Mouse (Mus musculus) heart, postnatal 0 days (tissue): ENCODE results near the gene Gm9376. TPM values are rescaled to one million over a fixed set of nuclear protein-coding genes. Genes with fewer than 3 reads are reported as not detected.

Experiments
- ATAC-seq: fragments of 200-750 bp; cut with Nextera tagmentation; 2 replicates; pipeline ENCODE4 v1.8.0; 2017; ENCODE audit warnings: low read depth, moderate number of reproducible peaks, moderate library complexity; ENCODE audit not compliant: insufficient read depth
- DNase-seq: peaks from one replicate; pipeline ENCODE4 v3.0.0-alpha.2; 2016; ENCODE audit warnings: low spot score
- H3K27ac ChIP-seq: fragments of 300-500 bp; sonication (generic); 2 replicates; pipeline ENCODE4 v1.5.1; 2014; ENCODE audit warnings: low read depth, mild to moderate bottlenecking
- H3K27me3 ChIP-seq: fragments of 300-500 bp; sonication (generic); 2 replicates; pipeline ENCODE4 v1.6.1; 2014; ENCODE audit warnings: low read length, mixed read lengths; ENCODE audit not compliant: control insufficient read depth, insufficient read depth
- H3K36me3 ChIP-seq: fragments of 300-500 bp; sonication (generic); replicated peaks from 2 replicates; pipeline ENCODE4 v1.6.1; 2014; ENCODE audit warnings: low read length, mixed read lengths; ENCODE audit not compliant: control insufficient read depth, insufficient read depth
- H3K4me1 ChIP-seq: fragments of 300-500 bp; sonication (generic); 2 replicates; pipeline ENCODE4 v1.6.1; 2014; ENCODE audit warnings: antibody characterized with exemption; ENCODE audit not compliant: control insufficient read depth, insufficient read depth
- H3K4me2 ChIP-seq: fragments of 300-500 bp; sonication (generic); 2 replicates; pipeline ENCODE4 v1.6.1; 2014; ENCODE audit warnings: low read depth, mild to moderate bottlenecking, low read length, moderate library complexity
- H3K4me3 ChIP-seq: fragments of 300-500 bp; sonication (generic); 2 replicates; pipeline ENCODE4 v1.5.1; 2014; ENCODE audit warnings: low read depth, low read length
- H3K9ac ChIP-seq: fragments of 300-500 bp; sonication (generic); replicated peaks from 2 replicates; pipeline ENCODE4 v1.6.1; 2014; ENCODE audit warnings: low read depth, low read length, mixed read lengths
- H3K9me3 ChIP-seq: fragments of 300-500 bp; sonication (generic); replicated peaks from 2 replicates; pipeline ENCODE4 v1.6.1; 2016; ENCODE audit warnings: low read length; ENCODE audit not compliant: control insufficient read depth
- CTCF ChIP-seq: IDR thresholded peaks from 2 replicates; pipeline ENCODE4 v1.5.1; 2016; ENCODE audit warnings: antibody characterized with exemption, control low read depth, low read depth
- EP300 ChIP-seq: IDR thresholded peaks from 2 replicates; pipeline ENCODE4 v1.6.1; 2016; ENCODE audit warnings: antibody characterized with exemption, low read depth
- whole genome bisulfite sequencing: fragments of 180-500 bp; shearing (Covaris S2); extraction: QIAGEN DNeasy Blood & Tissue Kit; methylation state at CpG from one replicate; pipeline ENCODE4 v1.1.7; 2014; 5-methylcytosine and 5-hydroxymethylcytosine counted together
- polyA plus RNA-seq: library from polyadenylated mRNA; unstranded; fragments of >200 nt; fragmentation: Nextera tagmentation; extraction: Ambion mirVana; gene quantifications from 2 replicates; pipeline ENCODE4 v1.2.1, GENCODE M21; 2015
- total RNA-seq: library from RNA; depleted of rRNA; stranded (reverse); fragments of >200 nt; gene quantifications from 2 replicates; pipeline ENCODE4 v1.2.3, GENCODE M21; 2014; ENCODE audit warnings: low replicate concordance

Gm9376 gene
- total and polyA plus RNA-seq, 2 experiments from 2014 or later = not detected

GRCm38 (mm10) chr14:118282917-118283316 lies 16.2 kb downstream of the Gm9376 start:
- Histone ChIP-seq H3K9me3 (peaks cover 6% of the 10 kb centered on the region; the same call in 1 of the 2 replicates), H3K9ac (no peak overlapping the region), H3K36me3 (no peaks in the 10 kb centered on the region), H3K4me3 (no peak overlapping the region), H3K4me2 (no peak overlapping the region), H3K4me1 (no peaks in the 10 kb centered on the region), H3K27me3 (no peaks in the 10 kb centered on the region), H3K27ac (no peak overlapping the region)
- TF ChIP-seq CTCF (no peak), EP300 (no peak)
- DNase-seq (no peak), ATAC-seq (no peak)
- WGBS = 81% methylated on average over 14 of the region's 14 CpGs

- TF ChIP-seq EP300 (no peak), CTCF (no peak)
- Histone ChIP-seq H3K4me2 (no peak overlapping the region), H3K9me3 (no peaks in the 10 kb centered on the region), H3K4me1 (no peaks in the 10 kb centered on the region), H3K27me3 (no peaks in the 10 kb centered on the region), H3K27ac (no peak overlapping the region), H3K9ac (no peak overlapping the region), H3K36me3 (no peaks in the 10 kb centered on the region), H3K4me3 (no peak overlapping the region)
- no peak for DNase-seq
- 87% methylated on average over 2 of the region's 2 CpGs for WGBS
- ATAC-seq = no peak
These were observed 19.3 kb downstream of the Gm9376 start for GRCm38 (mm10) chr14:118286096-118286495.

- Histone ChIP-seq H3K4me2 (no peak overlapping the region), H3K9me3 (no peaks in the 10 kb centered on the region), H3K9ac (no peak overlapping the region), H3K27ac (no peak overlapping the region), H3K4me1 (no peaks in the 10 kb centered on the region), H3K4me3 (no peak overlapping the region), H3K27me3 (no peaks in the 10 kb centered on the region), H3K36me3 (no peaks in the 10 kb centered on the region)
- TF ChIP-seq CTCF (no peak), EP300 (no peak)
- WGBS = 67% methylated on average over 8 of the region's 8 CpGs
- DNase-seq = no peak
- ATAC-seq = no peak
These were observed 22.4 kb downstream of the Gm9376 start for GRCm38 (mm10) chr14:118289133-118289532.

GRCm38 (mm10) chr14:118290009-118290408 lies 23.2 kb downstream of the Gm9376 start:
- 86% methylated on average over 6 of the region's 6 CpGs for WGBS
- no peak overlapping the region for H3K4me2 ChIP-seq
- H3K4me3 ChIP-seq = no peak overlapping the region
- no peaks in the 10 kb centered on the region for H3K4me1 ChIP-seq
- no peak overlapping the region for H3K27ac ChIP-seq
- H3K9ac ChIP-seq = no peak overlapping the region
- H3K27me3 ChIP-seq = no peaks in the 10 kb centered on the region
- no peaks in the 10 kb centered on the region for H3K9me3 ChIP-seq
- no peak for TF ChIP-seq EP300
- no peak for TF ChIP-seq CTCF
- DNase-seq = no peak
- ATAC-seq = no peak
- H3K36me3 ChIP-seq = no peaks in the 10 kb centered on the region

- no peak overlapping the region for H3K27ac ChIP-seq
- no peak overlapping the region for H3K4me3 ChIP-seq
- H3K4me2 ChIP-seq = no peak overlapping the region
- DNase-seq (no peak), ATAC-seq (no peak)
- no peaks in the 10 kb centered on the region for H3K9me3 ChIP-seq
- TF ChIP-seq EP300 (no peak), CTCF (no peak)
- WGBS = 68% methylated on average over 14 of the region's 14 CpGs
- H3K36me3 ChIP-seq = no peaks in the 10 kb centered on the region
- no peaks in the 10 kb centered on the region for H3K27me3 ChIP-seq
- no peak overlapping the region for H3K9ac ChIP-seq
- no peaks in the 10 kb centered on the region for H3K4me1 ChIP-seq
These were observed 35.8 kb downstream of the Gm9376 start for GRCm38 (mm10) chr14:118302606-118303005.

GRCm38 (mm10) chr14:118304560-118304959 lies 37.8 kb downstream of the Gm9376 start:
- H3K36me3 ChIP-seq = no peaks in the 10 kb centered on the region
- DNase-seq (no peak), ATAC-seq (no peak)
- no peak for TF ChIP-seq CTCF
- no peak for TF ChIP-seq EP300
- H3K27me3 ChIP-seq = no peaks in the 10 kb centered on the region
- 71% methylated on average over 9 of the region's 9 CpGs for WGBS
- H3K4me3 ChIP-seq = no peak overlapping the region
- H3K9me3 ChIP-seq = no peaks in the 10 kb centered on the region
- H3K4me2 ChIP-seq = no peak overlapping the region
- H3K9ac ChIP-seq = no peak overlapping the region
- no peak overlapping the region for H3K27ac ChIP-seq
- H3K4me1 ChIP-seq = no peaks in the 10 kb centered on the region
